Mouse (Mus musculus) forebrain, embryonic 16.5 days (tissue): ENCODE data around the gene Bsx. TPM values are rescaled to one million over a fixed set of nuclear protein-coding genes. Genes with fewer than 3 reads are reported as not detected.

Experiments
- ATAC-seq: fragments of 200-750 bp; cut with Nextera tagmentation; 2 replicates; pipeline ENCODE4 v1.8.0; 2017; ENCODE audit warnings: mild to moderate bottlenecking, moderate library complexity
- H3K27ac ChIP-seq: fragments of 300-500 bp; sonication (generic); 2 replicates; pipeline ENCODE4 v1.5.1; 2014; ENCODE audit warnings: low read length, control low read depth
- H3K27me3 ChIP-seq: fragments of 300-500 bp; sonication (generic); replicated peaks from 2 replicates; pipeline ENCODE4 v1.6.1; 2014; ENCODE audit warnings: low read length; ENCODE audit not compliant: control insufficient read depth, insufficient read depth
- H3K36me3 ChIP-seq: fragments of 300-500 bp; sonication (generic); 2 replicates; pipeline ENCODE4 v1.6.1; 2014; ENCODE audit not compliant: control insufficient read depth, insufficient read depth
- H3K4me1 ChIP-seq: fragments of 300-500 bp; sonication (generic); replicated peaks from 2 replicates; pipeline ENCODE4 v1.6.1; 2014; ENCODE audit warnings: low read length; ENCODE audit not compliant: control insufficient read depth, insufficient read depth
- H3K4me2 ChIP-seq: fragments of 300-500 bp; sonication (generic); 2 replicates; pipeline ENCODE4 v1.6.1; 2014; ENCODE audit warnings: mild to moderate bottlenecking, low read length, control low read depth
- H3K4me3 ChIP-seq: fragments of 300-500 bp; sonication (generic); replicated peaks from 2 replicates; pipeline ENCODE4 v1.5.1; 2014; ENCODE audit warnings: mild to moderate bottlenecking, low read length, control low read depth
- H3K9ac ChIP-seq: fragments of 300-500 bp; sonication (generic); replicated peaks from 2 replicates; pipeline ENCODE4 v1.6.1; 2014; ENCODE audit warnings: low read depth, low read length, control low read depth
- H3K9me3 ChIP-seq: fragments of 300-500 bp; sonication (generic); 2 replicates; pipeline ENCODE4 v1.6.1; 2016; ENCODE audit warnings: low read length; ENCODE audit not compliant: control insufficient read depth
- WGBS: fragments of 180-500 bp; shearing (Covaris S2); extraction: QIAGEN DNeasy Blood & Tissue Kit; methylation state at CpG from one replicate; pipeline ENCODE4 v1.1.7; 2014; 5-methylcytosine and 5-hydroxymethylcytosine counted together
- polyA plus RNA-seq: library from polyadenylated mRNA; unstranded; fragments of >200 nt; fragmentation: Nextera tagmentation; extraction: Ambion mirVana; gene quantifications from 2 replicates; pipeline ENCODE4 v1.2.1, GENCODE M21; 2015

Bsx gene
- polyA plus RNA-seq, 1 experiment from 2014 or later: 0.61 TPM

- H3K9ac ChIP-seq: no peak overlapping the region
- H3K4me2 ChIP-seq: 0 out of 2 replicates have a peak overlapping the region, but pooled peaks have one; percentile 25
- peaks cover 9% of the 10 kb centered on the region for H3K4me1 ChIP-seq
- 43% methylated on average over 17 of the region's 17 CpGs for WGBS
- H3K9me3 ChIP-seq: no peaks in the 10 kb centered on the region
- no peaks in the 10 kb centered on the region for H3K36me3 ChIP-seq
- ATAC-seq: no peak
- no peaks in the 10 kb centered on the region for H3K27me3 ChIP-seq
- no peak overlapping the region for H3K27ac ChIP-seq
- no peak overlapping the region for H3K4me3 ChIP-seq
These were observed 53.5 kb downstream of the Bsx start for GRCm38 (mm10) chr9:40927351-40927980.

Other genes starting within 250 kb of the Bsx start
- gene Gm21915, start 203.5 kb upstream of the Bsx start, polyA plus RNA-seq: not detected in 2 replicates
- 64.7 and 65.5 TPM in 2 replicates for gene Clmp, start 188.2 kb upstream of the Bsx start, polyA plus RNA-seq
- 3,453 and 3,528 TPM in 2 replicates for gene Hspa8, start 73.1 kb upstream of the Bsx start, polyA plus RNA-seq
- 0.15 and 0.20 TPM in 2 replicates for gene Jhy, start 90.0 kb downstream of the Bsx start, polyA plus RNA-seq
- 0.17 TPM in 1 of 2 replicates, not detected in the other for gene Crtam, start 130.5 kb downstream of the Bsx start, polyA plus RNA-seq